In the genomic region with DNA sequence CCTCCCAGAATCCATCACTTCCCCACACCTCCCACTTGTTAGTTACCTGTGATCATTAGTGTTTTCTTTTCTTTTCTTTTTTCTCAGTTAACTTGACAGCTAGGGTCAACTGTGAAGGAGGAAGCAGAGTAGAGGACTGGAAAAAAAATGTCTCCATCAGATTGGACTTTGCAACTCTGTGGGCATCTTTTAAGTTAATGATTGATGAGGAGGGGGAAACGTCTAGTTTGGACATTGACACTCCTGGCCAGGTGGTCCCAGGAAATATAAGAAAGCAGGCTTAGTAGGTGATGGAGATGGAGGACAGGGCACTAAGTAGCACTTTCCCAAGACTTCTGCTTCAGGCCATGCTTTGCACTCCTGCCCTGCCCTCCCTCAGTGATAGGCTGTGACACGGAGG, we compare ENCODE assay signal across 18 mouse cellular contexts.
"Had no signal": no experiment of that assay in that cellular context is flagged by ENCODE, and none has a peak within 500 bp of the region (broad histone marks: within the 10 kb centered on the region; RNA-seq: fewer than 3 reads in every experiment).

No protein-coding gene starts in this region.

- H3K27me3 ChIP-seq: limb, embryonic 13.5 days; liver, embryonic 12.5 days; liver, embryonic 15.5 days; lung, embryonic 15.5 days; megakaryocyte, embryonic 14.5 days; stomach, embryonic 15.5 days had no signal

- H3K36me3 ChIP-seq: limb, embryonic 10.5 days; limb, embryonic 13.5 days; liver, embryonic 12.5 days; liver, embryonic 15.5 days; lung, embryonic 15.5 days; stomach, embryonic 15.5 days had no signal

- H3K4me2 ChIP-seq: limb, embryonic 13.5 days; liver, embryonic 12.5 days; liver, embryonic 15.5 days; lung, embryonic 15.5 days; midbrain, embryonic 11.5 days; stomach, embryonic 15.5 days had no signal

- H3K27ac ChIP-seq: layer of hippocampus, adult 2 months; liver, embryonic 12.5 days; liver, embryonic 15.5 days; lung, embryonic 15.5 days; stomach, embryonic 15.5 days had no signal

- ATAC-seq: liver, embryonic 12.5 days had no signal

- H3K9ac ChIP-seq: limb, embryonic 13.5 days; liver, embryonic 12.5 days; liver, embryonic 15.5 days; lung, embryonic 15.5 days; stomach, embryonic 15.5 days had no signal

- DNase-seq: layer of hippocampus, adult 9-11 months; liver; lung, adult 18-20 months; lung, postnatal 10 days; lung, postnatal 36 days; midbrain, embryonic 14.5 days; right cerebral cortex, postnatal 14 days; spleen, adult 18-20 months; thymus, postnatal 25 days had no signal

- H3K4me1 ChIP-seq: liver, embryonic 12.5 days; liver, embryonic 15.5 days; lung, embryonic 15.5 days; megakaryocyte, embryonic 14.5 days; stomach, embryonic 15.5 days had no signal

- H3K4me3 ChIP-seq: layer of hippocampus, adult 2 months; limb, embryonic 10.5 days; limb, embryonic 13.5 days; liver, embryonic 12.5 days; liver, embryonic 15.5 days; lung, embryonic 15.5 days; megakaryocyte, embryonic 14.5 days; stomach, embryonic 15.5 days had no signal

- H3K9me3 ChIP-seq: limb, embryonic 10.5 days; limb, embryonic 13.5 days; liver, embryonic 12.5 days; liver, embryonic 15.5 days; lung, embryonic 15.5 days; stomach, embryonic 15.5 days had no signal
